Mouse (Mus musculus): ENCODE results near the gene Sspn. TPM values are rescaled to one million over a fixed set of nuclear protein-coding genes. Genes with fewer than 3 reads are reported as not detected.

Sspn gene
- polyA plus RNA-seq, 1 experiment: 4.7 TPM

DNA sequence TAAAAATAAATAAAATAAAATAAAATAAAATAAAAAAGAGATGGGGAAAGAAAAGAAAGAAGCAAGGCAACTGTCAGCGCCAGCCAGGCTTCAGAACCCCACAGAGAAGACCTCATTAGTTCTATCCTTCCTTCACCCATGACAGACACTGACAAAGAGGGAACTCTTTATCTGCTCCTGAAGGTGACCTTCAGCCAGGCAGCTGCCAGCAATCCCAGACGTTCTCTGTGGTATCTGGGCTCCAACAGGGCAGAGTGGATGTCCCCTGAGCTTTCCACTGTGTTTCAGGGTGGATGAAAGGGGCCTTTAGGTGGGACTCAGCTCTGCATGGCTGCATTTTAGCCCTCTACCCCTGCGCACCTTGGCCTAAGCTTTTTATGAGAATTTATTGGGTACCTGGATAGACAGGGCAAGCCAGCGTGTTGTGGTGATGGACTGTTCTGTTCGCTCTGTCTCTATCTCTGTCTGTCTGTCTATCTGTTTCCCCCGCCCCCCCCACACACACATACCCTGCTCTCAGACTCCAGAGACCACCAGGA is 26.1 kb downstream of the Sspn start:
- no peak overlapping the region for H3ac ChIP-seq (ENCODE audit: control insufficient read depth, insufficient read length, low read depth)

DNA sequence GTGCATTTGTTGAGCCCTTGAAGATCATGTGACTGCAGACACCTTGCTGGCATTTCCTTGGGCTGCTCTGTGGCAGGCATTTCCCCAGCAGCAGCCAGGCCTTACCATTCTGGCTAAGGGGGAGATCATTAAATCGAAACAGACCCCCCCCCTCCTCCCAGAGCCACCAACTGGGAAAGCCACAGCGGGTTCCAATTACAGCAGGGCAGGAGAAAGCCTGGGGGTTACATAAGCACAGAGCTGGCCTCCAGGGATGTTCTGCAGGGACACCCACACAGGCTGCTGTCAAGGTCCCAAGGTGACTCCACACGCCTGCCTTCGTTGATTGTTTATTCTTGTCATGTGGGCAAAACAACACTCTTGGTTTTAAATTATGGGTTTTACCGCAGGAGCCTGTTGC is 26.6 kb downstream of the Sspn start:
- no peak overlapping the region for H3K4me3 ChIP-seq (ENCODE audit: insufficient read depth, poor library complexity, severe bottlenecking)
- H3K79me2 ChIP-seq (ENCODE audit: control insufficient read depth, insufficient read depth): no peaks in the 10 kb centered on the region
- no peaks in the 10 kb centered on the region for H3K79me3 ChIP-seq (ENCODE audit: low read depth)
- no peaks in the 10 kb centered on the region for H3K27me3 ChIP-seq (ENCODE audit: control insufficient read depth, insufficient read depth, insufficient read length)
- H3K36me3 ChIP-seq (ENCODE audit: control insufficient read depth, insufficient read depth): no peaks in the 10 kb centered on the region
- H3ac ChIP-seq (ENCODE audit: control insufficient read depth, insufficient read length, low read depth): no peak overlapping the region
- no peak for TF ChIP-seq USF1 (IDR thresholded peaks at IDR 0.05; ENCODE audit: low read depth)
- TF ChIP-seq CEBPB (IDR thresholded peaks at IDR 0.05; ENCODE audit: low read depth): no peak
- no peak for TF ChIP-seq FOSL1 (IDR thresholded peaks at IDR 0.05; ENCODE audit: insufficient read depth, low read length, poor library complexity, severe bottlenecking)
- no peak for TF ChIP-seq MAX (IDR thresholded peaks at IDR 0.05)
- TF ChIP-seq CTCF (IDR thresholded peaks at IDR 0.05; ENCODE audit: control insufficient read depth, insufficient read depth, insufficient read length): no peak
- TF ChIP-seq MYOG (IDR thresholded peaks at IDR 0.05; ENCODE audit: control insufficient read depth, extremely low read depth, insufficient read length): no peak
- TF ChIP-seq MYOD1 (IDR thresholded peaks at IDR 0.05; ENCODE audit: control insufficient read depth, insufficient read length, low read depth): no peak

More for the DNA sequence above, 26.1 kb downstream of the Sspn start:
- no peaks in the 10 kb centered on the region for H3K79me3 ChIP-seq (ENCODE audit: low read depth)
- H3K36me3 ChIP-seq (ENCODE audit: control insufficient read depth, insufficient read depth): no peaks in the 10 kb centered on the region
- H3K79me2 ChIP-seq (ENCODE audit: control insufficient read depth, insufficient read depth): no peaks in the 10 kb centered on the region
- H3K4me3 ChIP-seq (ENCODE audit: insufficient read depth, poor library complexity, severe bottlenecking): no peak overlapping the region
- TF ChIP-seq MAX (IDR thresholded peaks at IDR 0.05) (no peak), USF1 (IDR thresholded peaks at IDR 0.05; ENCODE audit: low read depth) (no peak), CTCF (IDR thresholded peaks at IDR 0.05; ENCODE audit: control insufficient read depth, insufficient read depth, insufficient read length) (no peak), FOSL1 (IDR thresholded peaks at IDR 0.05; ENCODE audit: insufficient read depth, low read length, poor library complexity, severe bottlenecking) (no peak), MYOD1 (IDR thresholded peaks at IDR 0.05; ENCODE audit: control insufficient read depth, insufficient read length, low read depth) (no peak), MYOG (IDR thresholded peaks at IDR 0.05; ENCODE audit: control insufficient read depth, extremely low read depth, insufficient read length) (no peak), CEBPB (IDR thresholded peaks at IDR 0.05; ENCODE audit: low read depth) (no peak)
- no peaks in the 10 kb centered on the region for H3K27me3 ChIP-seq (ENCODE audit: control insufficient read depth, insufficient read depth, insufficient read length)

DNA sequence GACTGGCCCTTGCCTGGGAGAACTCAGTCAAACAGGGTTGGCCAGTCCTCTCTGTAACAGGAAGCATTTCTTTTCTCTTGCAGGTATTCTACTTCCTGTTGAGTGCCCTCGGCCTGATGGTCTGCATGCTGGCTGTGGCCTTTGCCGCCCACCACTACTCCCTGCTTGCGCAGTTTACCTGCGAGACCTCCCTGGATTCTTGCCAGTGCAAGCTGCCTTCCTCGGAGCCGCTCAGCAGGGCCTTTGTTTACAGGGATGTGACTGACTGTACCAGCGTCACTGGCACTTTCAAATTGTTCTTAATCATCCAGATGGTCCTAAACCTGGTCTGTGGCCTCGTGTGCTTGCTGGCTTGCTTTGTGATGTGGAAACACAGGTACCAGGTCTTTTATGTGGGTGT is 29.6 kb downstream of the Sspn start:
- Histone ChIP-seq H3K4me3 (ENCODE audit: insufficient read depth, poor library complexity, severe bottlenecking) (no peak overlapping the region), H3K27me3 (ENCODE audit: control insufficient read depth, insufficient read depth, insufficient read length) (no peaks in the 10 kb centered on the region), H3ac (ENCODE audit: control insufficient read depth, insufficient read length, low read depth) (no peak overlapping the region), H3K79me3 (ENCODE audit: low read depth) (no peaks in the 10 kb centered on the region), H3K79me2 (ENCODE audit: control insufficient read depth, insufficient read depth) (no peaks in the 10 kb centered on the region), H3K36me3 (ENCODE audit: control insufficient read depth, insufficient read depth) (no peaks in the 10 kb centered on the region)
- no peak for TF ChIP-seq FOSL1 (IDR thresholded peaks at IDR 0.05; ENCODE audit: insufficient read depth, low read length, poor library complexity, severe bottlenecking)

DNA sequence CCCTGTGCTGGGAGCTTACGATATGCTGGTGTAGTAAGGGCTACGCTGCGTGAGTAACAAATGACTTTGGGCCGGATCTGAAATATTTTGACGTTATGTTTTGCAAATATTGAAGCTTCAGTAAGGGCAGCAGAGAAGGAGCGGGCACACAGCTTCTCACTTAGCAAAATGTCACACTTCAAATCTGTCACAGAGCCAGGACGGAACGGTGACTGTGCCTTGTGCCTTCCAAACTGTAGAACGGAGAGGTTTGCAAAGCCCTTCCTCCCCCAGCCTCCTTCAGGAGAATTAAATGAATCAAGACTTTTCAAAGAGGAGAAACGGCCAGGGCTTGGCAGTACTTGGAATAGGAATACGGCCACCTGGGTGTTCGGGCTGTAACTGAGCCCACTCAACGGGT is 32.5 kb downstream of the Sspn start:
- no peaks in the 10 kb centered on the region for H3K79me3 ChIP-seq (ENCODE audit: low read depth)
- H3K27me3 ChIP-seq (ENCODE audit: control insufficient read depth, insufficient read depth, insufficient read length): no peaks in the 10 kb centered on the region
- no peak overlapping the region for H3ac ChIP-seq (ENCODE audit: control insufficient read depth, insufficient read length, low read depth)
- TF ChIP-seq CEBPB (IDR thresholded peaks at IDR 0.05; ENCODE audit: low read depth): no peak
- no peaks in the 10 kb centered on the region for H3K79me2 ChIP-seq (ENCODE audit: control insufficient read depth, insufficient read depth)
- H3K36me3 ChIP-seq (ENCODE audit: control insufficient read depth, insufficient read depth): no peaks in the 10 kb centered on the region
- no peak overlapping the region for H3K4me3 ChIP-seq (ENCODE audit: insufficient read depth, poor library complexity, severe bottlenecking)

DNA sequence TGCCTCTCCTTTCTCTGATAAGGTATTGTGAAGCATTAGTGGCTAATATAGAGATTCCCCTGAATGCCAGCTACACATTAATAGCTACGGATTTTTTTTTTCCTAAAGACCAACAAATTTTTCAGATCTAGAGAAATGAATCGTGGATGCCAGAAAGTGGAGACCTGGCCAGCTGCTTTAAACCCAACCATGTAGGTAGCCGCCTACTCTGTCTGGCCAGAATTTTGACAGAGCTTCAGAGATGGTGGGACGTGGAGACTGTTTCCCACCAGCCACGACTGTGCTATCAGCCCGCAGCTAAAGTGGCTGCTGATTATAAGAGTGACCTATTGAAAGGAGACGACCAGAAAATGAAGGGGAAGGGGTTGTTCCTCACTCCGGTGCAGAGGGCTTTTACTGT is 36.3 kb downstream of the Sspn start:
- Histone ChIP-seq H3K27me3 (ENCODE audit: control insufficient read depth, insufficient read depth, insufficient read length) (no peaks in the 10 kb centered on the region), H3K4me3 (ENCODE audit: insufficient read depth, poor library complexity, severe bottlenecking) (no peak overlapping the region), H3K79me3 (ENCODE audit: low read depth) (no peaks in the 10 kb centered on the region), H3K79me2 (ENCODE audit: control insufficient read depth, insufficient read depth) (no peaks in the 10 kb centered on the region), H3K36me3 (ENCODE audit: control insufficient read depth, insufficient read depth) (no peaks in the 10 kb centered on the region), H3ac (ENCODE audit: control insufficient read depth, insufficient read length, low read depth) (peak overlapping the region; percentile 24)
- no peak for TF ChIP-seq USF1 (IDR thresholded peaks at IDR 0.05; ENCODE audit: low read depth)
- no peak for TF ChIP-seq CEBPB (IDR thresholded peaks at IDR 0.05; ENCODE audit: low read depth)
- TF ChIP-seq MYOD1 (IDR thresholded peaks at IDR 0.05; ENCODE audit: control insufficient read depth, insufficient read length, low read depth): no peak

DNA sequence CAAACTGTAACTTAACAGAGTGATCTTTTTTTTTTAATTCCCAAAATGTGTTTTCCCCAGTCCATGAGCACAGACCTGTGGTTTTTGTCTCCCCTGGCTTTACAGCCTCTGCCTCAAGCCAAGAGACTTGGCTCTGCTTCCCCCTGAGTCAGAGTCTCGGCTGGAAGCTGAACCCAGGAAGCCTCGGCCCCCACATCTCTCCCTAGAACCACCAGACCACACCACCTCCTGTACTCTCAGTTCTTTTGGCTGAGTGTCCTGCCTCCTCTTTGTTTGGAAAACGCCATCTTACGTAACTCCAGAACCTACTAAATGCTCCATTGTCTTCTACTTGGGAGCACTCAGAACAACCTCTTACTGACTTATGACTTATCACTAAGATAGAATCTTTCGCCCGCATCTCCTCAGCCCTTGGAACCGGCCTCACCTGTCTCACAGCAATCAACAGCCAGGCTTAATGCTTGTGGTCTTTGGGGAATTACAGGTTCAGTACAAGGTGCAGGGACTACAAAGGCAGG is 36.9 kb downstream of the Sspn start:
- Histone ChIP-seq H3K79me3 (ENCODE audit: low read depth) (no peaks in the 10 kb centered on the region), H3K4me3 (ENCODE audit: insufficient read depth, poor library complexity, severe bottlenecking) (no peak overlapping the region), H3K36me3 (ENCODE audit: control insufficient read depth, insufficient read depth) (no peaks in the 10 kb centered on the region), H3K27me3 (ENCODE audit: control insufficient read depth, insufficient read depth, insufficient read length) (no peaks in the 10 kb centered on the region), H3ac (ENCODE audit: control insufficient read depth, insufficient read length, low read depth) (no peak overlapping the region), H3K79me2 (ENCODE audit: control insufficient read depth, insufficient read depth) (no peaks in the 10 kb centered on the region)
- TF ChIP-seq CEBPB (IDR thresholded peaks at IDR 0.05; ENCODE audit: low read depth): peak; percentile 75
- no peak for TF ChIP-seq USF1 (IDR thresholded peaks at IDR 0.05; ENCODE audit: low read depth)
- TF ChIP-seq CTCF (IDR thresholded peaks at IDR 0.05; ENCODE audit: control insufficient read depth, insufficient read depth, insufficient read length): no peak
- TF ChIP-seq MYOG (IDR thresholded peaks at IDR 0.05; ENCODE audit: control insufficient read depth, extremely low read depth, insufficient read length): no peak
- peak; percentile 41 for TF ChIP-seq MAX (IDR thresholded peaks at IDR 0.05)
- TF ChIP-seq MYOD1 (IDR thresholded peaks at IDR 0.05; ENCODE audit: control insufficient read depth, insufficient read length, low read depth): peak; percentile 36
- no peak for TF ChIP-seq FOSL1 (IDR thresholded peaks at IDR 0.05; ENCODE audit: insufficient read depth, low read length, poor library complexity, severe bottlenecking)

Measured in C2C12 (cell line).